Mouse (Mus musculus) ES-Bruce4 (cell line): ENCODE data around the gene Gm20379. TPM values are rescaled to one million over a fixed set of nuclear protein-coding genes. Genes with fewer than 3 reads are reported as not detected.
A peak's percentile ranks its signal among the peaks of the same experiment; 100 is the strongest.

Source experiments
- H3K27ac ChIP-seq: 2 replicates; pipeline ENCODE4 v1.5.1; 2012; ENCODE audit warnings: low read length, inconsistent platforms; ENCODE audit not compliant: insufficient read depth
- H3K27me3 ChIP-seq: 2 replicates; pipeline ENCODE4 v1.6.1; 2012; ENCODE audit warnings: mild to moderate bottlenecking, low read length, inconsistent platforms; ENCODE audit not compliant: control insufficient read depth, poor library complexity, insufficient read depth, severe bottlenecking
- H3K36me3 ChIP-seq: 2 replicates; pipeline ENCODE4 v1.6.1; 2012; ENCODE audit warnings: inconsistent platforms, mild to moderate bottlenecking, low read length, moderate library complexity; ENCODE audit not compliant: control insufficient read depth, poor library complexity, insufficient read depth, severe bottlenecking
- H3K4me1 ChIP-seq: one replicate; pipeline ENCODE4 v1.8.1; 2011; ENCODE audit warnings: low read length; ENCODE audit not compliant: control insufficient read depth, insufficient read depth
- H3K4me3 ChIP-seq: 2 replicates; pipeline ENCODE4 v1.5.1; 2011; ENCODE audit warnings: low read depth, mild to moderate bottlenecking, low read length
- H3K9ac ChIP-seq: 2 replicates; pipeline ENCODE4 v1.6.1; 2012; ENCODE audit warnings: low read depth, mild to moderate bottlenecking, inconsistent platforms; ENCODE audit not compliant: poor library complexity, severe bottlenecking
- H3K9me3 ChIP-seq: replicated peaks from 2 replicates; pipeline ENCODE4 v1.6.1; 2012; ENCODE audit warnings: mild to moderate bottlenecking, low read length, inconsistent platforms; ENCODE audit not compliant: control insufficient read depth, poor library complexity, insufficient read depth, severe bottlenecking
- CTCF ChIP-seq: IDR thresholded peaks from one replicate; pipeline ENCODE4 v1.8.1; 2011; ENCODE audit warnings: low read depth, low read length
- EP300 ChIP-seq: IDR thresholded peaks from 2 replicates; pipeline ENCODE4 v1.6.1; 2011; ENCODE audit warnings: low read depth, low read length; ENCODE audit not compliant: insufficient read depth
- POLR2A ChIP-seq: IDR thresholded peaks from one replicate; pipeline ENCODE4 v1.8.1; 2011; ENCODE audit warnings: low read length; ENCODE audit not compliant: insufficient read depth
- polyA plus RNA-seq: library from polyadenylated mRNA; stranded (reverse); fragments of >200 nt; gene quantifications from 2 replicates; pipeline ENCODE4 v1.2.4, GENCODE M21; 2011; ENCODE audit warnings: low read depth; ENCODE audit not compliant: missing spikeins, insufficient read depth, insufficient read length

The Gm20379 gene
- polyA plus RNA-seq, 1 experiment = not detected

- no peaks in the 10 kb centered on the region for H3K27me3 ChIP-seq
- TF ChIP-seq POLR2A (no peak), CTCF (no peak), EP300 (no peak)
- no peaks in the 10 kb centered on the region for H3K9me3 ChIP-seq
- H3K9ac ChIP-seq = peak overlapping the region; percentile 79
- H3K4me3 ChIP-seq = peak overlapping the region; percentile 96
- peak overlapping the region; percentile 58; the same call in 1 of the 2 replicates for H3K27ac ChIP-seq
- H3K4me1 ChIP-seq = no peaks in the 10 kb centered on the region
- H3K36me3 ChIP-seq = peaks cover 28% of the 10 kb centered on the region
Measured at GRCm38 (mm10) chr13:92355272-92355643, 49.5 kb downstream of the Gm20379 start.

- H3K27me3 ChIP-seq = no peaks in the 10 kb centered on the region
Measured at GRCm38 (mm10) chr13:92356376-92356775, 50.6 kb downstream of the Gm20379 start.

More at GRCm38 (mm10) chr13:92356376-92356775, 50.6 kb downstream of the Gm20379 start:
- H3K4me1 ChIP-seq = no peaks in the 10 kb centered on the region
- H3K9ac ChIP-seq = no peak overlapping the region
- H3K4me3 ChIP-seq = no peak overlapping the region
- peaks cover 31% of the 10 kb centered on the region for H3K36me3 ChIP-seq
- TF ChIP-seq EP300 = no peak
- no peak for TF ChIP-seq POLR2A
- TF ChIP-seq CTCF = no peak
- no peaks in the 10 kb centered on the region for H3K9me3 ChIP-seq
- H3K27ac ChIP-seq = no peak overlapping the region

Other genes with a start within 250 kb of the Gm20379 start
- gene Rasgrf2, start 174.3 kb upstream of the Gm20379 start, polyA plus RNA-seq = not detected in 2 replicates
- gene Dhfr, start 48.7 kb downstream of the Gm20379 start, polyA plus RNA-seq = 19.8 and 21.3 TPM in 2 replicates
- gene Msh3, start 49.0 kb downstream of the Gm20379 start, polyA plus RNA-seq = 33.1 and 33.7 TPM in 2 replicates
- 0.19 and 0.32 TPM in 2 replicates for gene Ankrd34b, start 119.9 kb downstream of the Gm20379 start, polyA plus RNA-seq
- gene Fam151b, start 178.0 kb downstream of the Gm20379 start, polyA plus RNA-seq = 0.67 and 1.7 TPM in 2 replicates
- 15.1 and 18.9 TPM in 2 replicates for gene Zfyve16, start 224.9 kb downstream of the Gm20379 start, polyA plus RNA-seq